In the genomic region with DNA sequence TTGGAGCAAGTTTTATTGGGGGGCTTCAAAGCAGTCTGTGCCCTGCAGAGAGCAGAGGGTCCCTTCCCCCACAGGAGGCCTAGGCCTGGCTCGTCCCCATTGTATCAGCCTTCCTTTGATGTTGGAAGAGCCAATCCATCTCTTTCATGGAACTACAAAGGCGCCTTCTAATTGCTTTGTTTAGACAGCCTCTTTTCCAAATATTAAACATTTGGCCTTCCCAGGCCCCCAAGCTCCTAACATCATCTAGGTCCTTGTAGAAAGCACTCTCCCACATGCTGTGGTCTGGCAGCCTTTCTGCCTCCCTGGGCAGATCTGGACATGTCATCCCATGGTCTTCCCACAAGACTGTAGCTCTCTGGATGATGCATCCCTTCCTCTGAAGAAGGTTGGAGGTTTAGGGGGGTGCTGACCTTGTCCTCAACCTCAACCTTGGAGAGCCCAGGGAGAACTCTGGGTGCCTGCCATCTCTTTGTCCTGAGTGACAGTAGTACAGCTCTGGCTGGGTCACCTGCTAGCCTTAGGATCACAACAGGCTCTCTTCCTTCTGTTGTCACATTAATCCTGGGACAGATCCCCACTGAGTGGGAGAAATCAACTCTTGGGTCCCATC, we compare ENCODE assay signal across 11 mouse cellular contexts.
DNase-seq lines count a peak whose midpoint lies in the region; ATAC-seq lines count a peak whose summit lies in the region.
"Had no signal": no experiment of that assay in that cellular context is flagged by ENCODE, and none has a peak within 500 bp of the region (broad histone marks: within the 10 kb centered on the region; RNA-seq: fewer than 3 reads in every experiment).

No protein-coding gene starts in this region.

- no peaks in the 10 kb centered on the region for H3K27me3 ChIP-seq in forebrain, embryonic 14.5 days (replicated peaks; ENCODE audit: control insufficient read depth, insufficient read depth, low read length)
- H3K27me3 ChIP-seq in forebrain, embryonic 11.5 days (ENCODE audit: control insufficient read depth, insufficient read depth, low read length) = 0 out of 2 replicates have a peak, but pooled peaks cover 2% of the 10 kb centered on the region
- no peaks in the 10 kb centered on the region for H3K27me3 ChIP-seq in neural tube, embryonic 11.5 days (ENCODE audit: control insufficient read depth, insufficient read depth, low read length)
- H3K27me3 ChIP-seq in embryonic facial prominence, embryonic 10.5 days (replicated peaks; ENCODE audit: low read depth, poor library complexity, severe bottlenecking) = no peaks in the 10 kb centered on the region
- H3K27me3 ChIP-seq: limb, embryonic 15.5 days had no signal

- H3K27ac ChIP-seq in forebrain, embryonic 14.5 days (ENCODE audit: low read depth, low read length) = no peak overlapping the region
- no peak overlapping the region for H3K27ac ChIP-seq in forebrain, embryonic 11.5 days (ENCODE audit: low read depth, low read length)
- 0 out of 2 replicates have a peak overlapping the region, but pooled peaks have one; percentile 15 for H3K27ac ChIP-seq in neural tube, embryonic 11.5 days (ENCODE audit: low read depth, low read length)
- peak overlapping the region; percentile 48; the same call in 1 of the 2 replicates for H3K27ac ChIP-seq in embryonic facial prominence, embryonic 10.5 days (replicated peaks)
- H3K27ac ChIP-seq: limb, embryonic 15.5 days; macrophage had no signal

- DNase-seq in forebrain, embryonic 14.5 days (ENCODE audit: low spot score) = peak; percentile 18
- no peak for DNase-seq in forebrain, embryonic 11.5 days (ENCODE audit: low spot score)
- peak; percentile 33 to 40 for DNase-seq in kidney, postnatal 4 days
- no peak for DNase-seq in kidney, adult 8-10 months
- no peak for DNase-seq in neural tube, embryonic 11.5 days (ENCODE audit: low spot score)
- DNase-seq in neural tube, embryonic 10.5 days (ENCODE audit: extremely low spot score, low spot score) = no peak
- DNase-seq in embryonic facial prominence, embryonic 10.5 days (ENCODE audit: low spot score) = no peak
- DNase-seq in right cerebral cortex, postnatal 4 days = no peak
- DNase-seq: cerebellum, adult 8-10 months had no signal

- H3K36me3 ChIP-seq in forebrain, embryonic 14.5 days (ENCODE audit: control insufficient read depth, insufficient read depth, low read length) = no peaks in the 10 kb centered on the region
- H3K36me3 ChIP-seq in forebrain, embryonic 11.5 days (ENCODE audit: control insufficient read depth, insufficient read depth, low read length) = no peaks in the 10 kb centered on the region
- H3K36me3 ChIP-seq in neural tube, embryonic 11.5 days (ENCODE audit: control insufficient read depth, insufficient read depth, low read length) = no peaks in the 10 kb centered on the region
- H3K36me3 ChIP-seq in embryonic facial prominence, embryonic 10.5 days (replicated peaks) = peaks cover 2% of the 10 kb centered on the region; the same call in 1 of the 2 replicates
- H3K36me3 ChIP-seq: limb, embryonic 15.5 days had no signal

- no peaks in the 10 kb centered on the region for H3K9me3 ChIP-seq in forebrain, embryonic 14.5 days (replicated peaks; ENCODE audit: control insufficient read depth, low read length)
- no peaks in the 10 kb centered on the region for H3K9me3 ChIP-seq in forebrain, embryonic 11.5 days (ENCODE audit: control insufficient read depth, low read length)
- H3K9me3 ChIP-seq in neural tube, embryonic 11.5 days (ENCODE audit: control insufficient read depth, low read length) = no peaks in the 10 kb centered on the region
- H3K9me3 ChIP-seq in embryonic facial prominence, embryonic 10.5 days = no peaks in the 10 kb centered on the region
- H3K9me3 ChIP-seq: limb, embryonic 15.5 days had no signal

- H3K4me3 ChIP-seq in forebrain, embryonic 14.5 days (ENCODE audit: low read depth, low read length) = no peak overlapping the region
- no peak overlapping the region for H3K4me3 ChIP-seq in forebrain, embryonic 11.5 days (ENCODE audit: low read depth, low read length)
- H3K4me3 ChIP-seq in neural tube, embryonic 11.5 days (ENCODE audit: low read depth, low read length) = no peak overlapping the region
- H3K4me3 ChIP-seq in embryonic facial prominence, embryonic 10.5 days = no peak overlapping the region
- H3K4me3 ChIP-seq: limb, embryonic 15.5 days had no signal

- H3K9ac ChIP-seq in forebrain, embryonic 14.5 days (ENCODE audit: low read length) = no peak overlapping the region
- H3K9ac ChIP-seq in forebrain, embryonic 11.5 days (ENCODE audit: low read length) = no peak overlapping the region
- no peak overlapping the region for H3K9ac ChIP-seq in neural tube, embryonic 11.5 days (ENCODE audit: low read length)
- H3K9ac ChIP-seq: limb, embryonic 15.5 days had no signal

- H3K4me1 ChIP-seq in forebrain, embryonic 14.5 days (ENCODE audit: control insufficient read depth, insufficient read depth, low read length) = no peaks in the 10 kb centered on the region
- H3K4me1 ChIP-seq in forebrain, embryonic 11.5 days (replicated peaks; ENCODE audit: control insufficient read depth, insufficient read depth, low read length) = peaks cover 11% of the 10 kb centered on the region; the same call in 1 of the 2 replicates
- peaks cover 18% of the 10 kb centered on the region; the same call in 1 of the 2 replicates for H3K4me1 ChIP-seq in neural tube, embryonic 11.5 days (ENCODE audit: control insufficient read depth, insufficient read depth, low read length)
- H3K4me1 ChIP-seq in embryonic facial prominence, embryonic 10.5 days = peaks cover 40% of the 10 kb centered on the region

- H3K4me2 ChIP-seq in forebrain, embryonic 14.5 days (ENCODE audit: low read length) = no peak overlapping the region
- H3K4me2 ChIP-seq in forebrain, embryonic 11.5 days (ENCODE audit: low read depth, low read length, severe bottlenecking) = no peak overlapping the region
- no peak overlapping the region for H3K4me2 ChIP-seq in neural tube, embryonic 11.5 days (ENCODE audit: low read depth)
- H3K4me2 ChIP-seq: limb, embryonic 15.5 days had no signal

- ATAC-seq in forebrain, embryonic 14.5 days = no peak
- no peak for ATAC-seq in forebrain, embryonic 11.5 days (replicated peaks; ENCODE audit: low FRiP score)
- no peak for ATAC-seq in neural tube, embryonic 11.5 days (ENCODE audit: insufficient read depth, low FRiP score, low TSS enrichment)

- 23% methylated on average over 2 of the region's 2 CpGs for WGBS in forebrain, embryonic 14.5 days
- 37% methylated on average over 2 of the region's 2 CpGs for WGBS in forebrain, embryonic 11.5 days
- WGBS in neural tube, embryonic 11.5 days = 0% methylated on average over 2 of the region's 2 CpGs
- WGBS in embryonic facial prominence, embryonic 10.5 days = 41% methylated on average over 2 of the region's 2 CpGs

Comparison
In these comparisons a context has a peak if more than half of its experiments do, and no peak if none do; other contexts are left out.
1. DNase-seq: peak in forebrain, embryonic 14.5 days (single experiment) and kidney, postnatal 4 days (2 of 2); none in forebrain, embryonic 11.5 days (single experiment), kidney, adult 8-10 months (0 of 2), neural tube, embryonic 11.5 days (single experiment), neural tube, embryonic 10.5 days (single experiment), embryonic facial prominence, embryonic 10.5 days (single experiment) and right cerebral cortex, postnatal 4 days (single experiment).
2. H3K27ac ChIP-seq: peak in neural tube, embryonic 11.5 days (single experiment) and embryonic facial prominence, embryonic 10.5 days (single experiment); none in forebrain, embryonic 14.5 days (single experiment) and forebrain, embryonic 11.5 days (single experiment).